Mouse (Mus musculus) ES-E14 (cell line): ENCODE measurements around the gene Fras1.

ENCODE experiments used
- HCFC1 ChIP-seq: IDR thresholded peaks from 2 replicates; pipeline ENCODE4 v1.6.1; 2012; ENCODE audit warnings: low read length, inconsistent platforms, borderline replicate concordance; ENCODE audit not compliant: insufficient read depth
- MAFK ChIP-seq: IDR thresholded peaks from 2 replicates; pipeline ENCODE4 v1.6.1; 2014; ENCODE audit warnings: mild to moderate bottlenecking, low read depth, low read length, inconsistent platforms; ENCODE audit not compliant: insufficient read depth

- no peak for TF ChIP-seq MAFK
- no peak for TF ChIP-seq HCFC1
These were observed 158.2 kb downstream of the Fras1 start for GRCm38 (mm10) chr5:96531962-96532361.
